Comparison of ENCODE assay signal across 20 mouse cellular contexts in genomic region chr12:30216762-30217441, GRCm38 (mm10).
"Had no signal": no experiment of that assay in that cellular context is flagged by ENCODE, and none has a peak within 500 bp of the region (broad histone marks: within the 10 kb centered on the region; RNA-seq: fewer than 3 reads in every experiment).

No protein-coding gene starts in this region.

- H3K27ac ChIP-seq: kidney, embryonic 15.5 days; limb, embryonic 10.5 days; limb, embryonic 13.5 days; liver, embryonic 12.5 days; liver, embryonic 15.5 days; midbrain, embryonic 15.5 days; neural tube, embryonic 12.5 days; neural tube, embryonic 15.5 days had no signal

- DNase-seq: kidney, adult 11 months; kidney, adult 8-10 months; kidney, postnatal 10 days; kidney, postnatal 36 days; liver; lung, postnatal 10 days; lung, postnatal 4 days; right cerebral cortex, postnatal 25 days; spleen, adult 18-20 months; thymus, adult 18-20 months; thymus, postnatal 36 days had no signal

- H3K9me3 ChIP-seq: kidney, embryonic 15.5 days; limb, embryonic 10.5 days; limb, embryonic 13.5 days; liver, embryonic 12.5 days; liver, embryonic 15.5 days; midbrain, embryonic 15.5 days; neural tube, embryonic 12.5 days; neural tube, embryonic 15.5 days had no signal

- ATAC-seq: liver, embryonic 12.5 days; midbrain, embryonic 15.5 days had no signal

- H3K27me3 ChIP-seq: kidney, embryonic 15.5 days; liver, embryonic 12.5 days; liver, embryonic 15.5 days; midbrain, embryonic 15.5 days; neural tube, embryonic 12.5 days; neural tube, embryonic 15.5 days had no signal

- H3K4me3 ChIP-seq: kidney, embryonic 15.5 days; limb, embryonic 10.5 days; limb, embryonic 13.5 days; liver, embryonic 12.5 days; liver, embryonic 15.5 days; midbrain, embryonic 15.5 days; neural tube, embryonic 12.5 days; neural tube, embryonic 15.5 days had no signal

- H3K4me2 ChIP-seq: kidney, embryonic 15.5 days; limb, embryonic 13.5 days; liver, embryonic 12.5 days; liver, embryonic 15.5 days; midbrain, embryonic 11.5 days; midbrain, embryonic 15.5 days; neural tube, embryonic 12.5 days; neural tube, embryonic 15.5 days had no signal

- H3K36me3 ChIP-seq: kidney, embryonic 15.5 days; limb, embryonic 10.5 days; limb, embryonic 13.5 days; liver, embryonic 12.5 days; liver, embryonic 15.5 days; midbrain, embryonic 15.5 days; neural tube, embryonic 12.5 days; neural tube, embryonic 15.5 days had no signal

- H3K9ac ChIP-seq: kidney, embryonic 15.5 days; limb, embryonic 13.5 days; liver, embryonic 12.5 days; liver, embryonic 15.5 days; midbrain, embryonic 15.5 days; neural tube, embryonic 12.5 days; neural tube, embryonic 15.5 days had no signal

- H3K4me1 ChIP-seq: kidney, embryonic 15.5 days; limb, embryonic 10.5 days; limb, embryonic 13.5 days; liver, embryonic 12.5 days; liver, embryonic 15.5 days; midbrain, embryonic 15.5 days; neural tube, embryonic 12.5 days; neural tube, embryonic 15.5 days had no signal
